Mouse (Mus musculus) gastrocnemius, adult 8-10 months (tissue): ENCODE measurements around the gene Acads. TPM values are rescaled to one million over a fixed set of nuclear protein-coding genes. Genes with fewer than 3 reads are reported as not detected.
"Not testable (repeated sequence)": the region's sequence is repeated elsewhere in the genome, so short reads cannot be mapped to it uniquely, and the experiment has no call there.

ENCODE experiments used
- DNase-seq, 2 experiments: peaks; one replicate each; pipeline ENCODE4 v3.0.0; 2022; ENCODE audit warnings: low spot score in 2 of 2
- total RNA-seq, 4 experiments: library from RNA; stranded (reverse); gene quantifications; 2 replicates each; pipeline ENCODE4 v1.2.4; 2022

The Acads gene
- total RNA-seq, result 10 to 100 TPM; 66.4 to 76.7 (median 72.5) TPM

DNA sequence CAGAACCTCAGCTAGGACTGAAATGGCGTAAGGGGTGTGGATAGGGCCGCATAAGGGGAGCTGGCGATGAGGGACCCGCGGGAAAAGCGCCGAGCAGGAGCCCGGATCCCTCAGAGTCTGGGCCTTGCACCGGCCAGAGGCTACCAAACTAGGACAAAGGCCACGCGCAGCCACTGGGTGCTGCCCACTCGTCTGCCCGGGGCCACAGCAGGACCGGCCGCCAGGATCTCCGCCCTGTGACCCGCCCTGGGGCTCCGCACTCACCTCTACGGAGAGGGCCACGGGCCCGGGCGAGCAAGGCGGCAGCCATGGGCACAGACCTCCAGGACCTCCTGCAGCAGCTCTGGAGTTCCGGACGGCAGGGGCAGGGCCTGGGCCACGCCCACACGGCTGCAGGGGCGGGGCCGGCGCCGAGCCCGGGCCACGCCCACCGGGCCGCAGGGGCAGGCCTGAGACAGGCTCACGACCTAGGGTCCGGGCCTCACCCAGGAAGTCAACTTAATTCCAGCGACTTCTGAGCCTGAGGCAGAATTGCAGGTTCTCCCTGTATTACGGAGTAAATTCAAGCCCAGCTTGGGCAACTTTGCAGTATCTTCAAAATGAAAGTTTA is at the start of gene Acads:
Acads (minus strand) TSS at position 386 of the 610 bp plus-strand sequence.
- DNase-seq, result peak; percentile 89

- DNase-seq, result no peak
These were observed 48.2 kb upstream of the Acads start for GRCm38 (mm10) chr5:115167396-115167795.

DNA sequence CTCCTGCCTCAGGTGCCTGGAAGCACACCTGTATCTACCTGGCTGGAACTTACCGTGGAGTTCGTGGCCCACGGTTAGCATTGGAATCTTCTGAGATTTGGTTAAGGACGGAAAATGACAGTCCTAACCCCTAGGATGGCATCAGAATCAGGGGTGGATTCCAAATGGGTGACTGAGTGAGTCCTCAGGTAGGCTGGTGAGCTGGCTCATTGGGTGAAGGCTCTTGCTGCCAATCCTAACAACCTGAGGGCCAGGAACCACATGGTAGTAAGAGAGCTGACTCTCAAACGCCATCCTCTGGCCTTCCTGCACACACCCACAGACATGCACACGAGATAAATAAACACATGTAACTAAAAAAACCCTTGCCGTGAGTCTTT is 47.7 kb upstream of the Acads start:
- DNase-seq, result no peak

GRCm38 (mm10) chr5:115165895-115166814 is 47.0 kb upstream of the Acads start:
- no peak for DNase-seq

DNA sequence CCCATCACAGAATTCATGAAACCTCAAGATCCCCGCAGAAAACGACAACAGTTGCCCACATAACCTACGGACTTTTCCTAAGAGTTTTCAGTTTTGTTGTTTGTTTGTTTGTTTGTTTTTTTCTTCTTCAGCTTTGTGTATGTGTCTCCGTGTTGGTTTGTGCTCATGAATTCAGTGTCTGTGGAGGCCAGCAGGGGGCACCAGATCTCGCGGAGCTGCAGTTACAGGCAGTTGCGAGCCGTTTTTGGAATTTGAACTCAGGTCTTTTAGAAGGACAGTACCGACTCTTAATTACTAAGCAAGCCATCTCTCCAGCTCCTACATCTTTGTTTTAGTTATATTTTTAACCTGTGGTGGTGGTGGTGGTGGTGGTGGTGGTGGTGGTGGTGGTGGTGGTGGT is 46.2 kb upstream of the Acads start:
- no peak for DNase-seq

DNA sequence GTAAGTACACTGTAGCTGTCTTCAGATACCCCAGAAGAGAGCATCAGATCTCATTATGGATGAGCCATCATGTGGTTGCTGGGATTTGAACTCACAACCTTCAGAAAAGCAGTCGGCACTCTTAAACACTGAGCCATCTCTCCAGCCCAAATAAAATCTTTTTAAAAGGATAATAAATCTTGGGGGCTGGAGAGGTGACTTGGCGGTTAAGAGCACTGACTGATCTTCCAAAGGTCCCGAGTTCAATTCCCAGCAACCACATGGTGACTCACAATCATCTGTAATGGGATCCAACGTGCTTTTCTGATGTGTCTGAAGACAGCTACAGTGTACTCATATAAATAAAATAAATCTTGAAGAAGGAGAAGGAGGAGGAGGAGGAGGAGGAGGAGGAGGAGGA is 45.3 kb upstream of the Acads start:
- DNase-seq, result not testable (repeated sequence)

GRCm38 (mm10) chr5:115163563-115163962 is 44.4 kb upstream of the Acads start:
- peak; percentile 53 to 66 for DNase-seq

DNA sequence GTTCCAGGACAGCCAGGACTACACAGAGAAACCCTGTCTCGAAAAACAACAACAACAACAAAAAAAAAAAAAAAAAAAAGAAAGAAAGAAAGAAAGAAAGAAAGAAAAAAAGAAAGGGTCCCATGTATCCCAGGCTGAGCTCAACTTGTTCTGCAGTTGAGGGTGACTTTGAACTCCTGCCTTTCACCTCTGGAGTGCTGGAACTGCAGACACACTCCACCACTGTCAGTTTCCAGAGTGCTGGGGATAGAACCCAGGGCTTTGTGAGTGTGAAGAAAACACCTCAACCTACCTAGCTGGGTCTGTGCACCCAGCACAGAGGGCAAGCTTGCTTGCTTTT is 42.8 kb upstream of the Acads start:
- not testable (repeated sequence) for DNase-seq

DNA sequence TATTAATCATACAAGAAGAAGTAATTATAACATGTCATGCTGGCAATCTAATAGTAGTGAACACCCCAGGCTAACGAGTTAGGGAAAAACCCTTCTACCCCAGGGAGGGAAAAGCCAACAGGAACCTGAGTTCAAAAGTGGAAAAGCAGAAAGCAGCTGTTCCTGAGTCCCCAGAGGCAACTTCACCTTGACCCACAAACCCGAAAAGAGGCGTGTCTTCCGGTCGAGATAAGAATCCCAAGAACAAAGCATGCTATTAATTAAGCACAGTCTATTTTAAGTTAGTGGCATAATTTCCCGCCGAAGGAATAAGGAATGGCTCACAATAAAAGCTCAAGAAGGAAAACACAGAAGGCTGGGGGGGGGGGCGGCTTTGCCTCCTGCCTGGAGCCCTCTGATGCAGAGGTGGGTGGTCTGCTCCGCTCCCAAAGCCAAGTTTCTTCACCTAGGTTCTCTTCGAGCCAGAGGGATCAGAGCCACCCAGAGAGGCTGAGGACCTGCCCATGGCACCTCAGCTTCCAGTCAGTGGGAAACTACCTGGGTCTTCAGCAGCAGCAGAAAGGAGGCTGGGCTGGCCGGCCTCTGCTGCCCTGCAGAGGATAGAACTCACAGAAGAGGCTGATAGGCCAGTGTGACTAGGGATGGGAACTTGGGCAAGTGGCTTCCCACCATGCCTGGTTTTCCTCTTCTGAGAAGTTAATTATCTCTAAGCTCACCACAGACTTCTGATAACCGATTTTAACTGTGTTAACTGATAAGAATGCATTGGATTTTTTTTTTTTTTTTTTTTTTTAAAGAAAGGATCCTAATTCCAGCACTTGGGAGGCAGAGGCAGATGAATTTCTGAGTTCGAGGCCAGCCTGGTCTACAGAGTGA is 42.2 kb upstream of the Acads start:
- DNase-seq, result no peak

DNA sequence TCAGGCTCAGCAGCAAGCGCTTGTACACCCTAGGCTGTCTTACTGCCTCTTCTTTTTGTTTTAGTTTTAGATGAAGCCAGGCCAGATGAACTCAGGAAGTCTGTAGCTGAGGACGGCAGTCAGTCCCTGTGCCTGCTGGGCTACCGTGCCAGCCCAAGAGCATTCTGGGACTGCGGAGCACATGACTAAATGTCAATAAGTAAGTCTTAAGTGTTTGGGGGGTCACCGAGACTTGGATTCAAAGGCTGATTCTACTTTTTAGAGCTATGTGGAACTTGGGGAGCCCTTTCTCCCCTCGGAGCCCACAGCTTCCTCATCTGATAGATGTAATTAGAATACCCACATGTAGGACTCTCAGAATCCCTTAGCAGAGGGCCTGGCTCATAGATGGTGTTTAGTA is 41.5 kb upstream of the Acads start:
- DNase-seq, result no peak

- no peak for DNase-seq
These were observed 40.0 kb upstream of the Acads start for GRCm38 (mm10) chr5:115159165-115159564.

GRCm38 (mm10) chr5:115158040-115158983 is 39.2 kb upstream of the Acads start, which contains the start of gene Mlec:
TSS of gene Mlec (minus strand) at chr5:115158179.
- peak; percentile 97 to 98 for DNase-seq

DNA sequence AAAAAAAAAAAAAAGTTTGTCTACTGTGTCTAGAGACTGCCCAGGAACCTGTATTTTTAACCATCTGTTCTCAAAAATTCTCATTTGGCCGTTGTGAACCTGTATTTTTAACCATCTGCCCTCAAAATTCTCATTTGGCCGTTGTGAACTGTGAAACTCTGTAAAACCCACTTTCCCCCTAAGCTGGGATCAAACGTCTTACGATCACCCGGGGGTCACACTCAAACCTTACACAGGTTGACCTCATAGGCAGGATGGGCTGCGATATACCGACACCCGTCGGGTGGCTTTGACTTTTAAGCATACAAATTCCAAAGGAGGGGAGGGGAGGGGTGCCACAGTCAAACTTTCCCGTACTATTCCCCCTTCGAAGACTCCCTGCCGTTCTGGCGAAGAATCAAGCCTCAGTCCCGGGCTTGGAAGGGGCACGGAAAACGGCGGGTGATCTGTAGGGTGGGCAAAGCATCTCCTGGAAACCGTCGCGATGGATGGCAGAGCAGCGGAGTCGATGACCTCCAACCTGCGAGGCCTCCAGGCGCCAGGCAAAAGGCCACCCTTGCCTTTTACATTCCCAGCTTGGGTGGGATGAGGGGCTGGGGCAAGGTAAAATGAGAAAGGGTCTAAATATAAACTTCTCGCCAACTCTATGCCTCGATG is 37.9 kb upstream of the Acads start:
- no peak for DNase-seq

- no peak for DNase-seq
These were observed 37.3 kb upstream of the Acads start for GRCm38 (mm10) chr5:115156401-115156800.

DNA sequence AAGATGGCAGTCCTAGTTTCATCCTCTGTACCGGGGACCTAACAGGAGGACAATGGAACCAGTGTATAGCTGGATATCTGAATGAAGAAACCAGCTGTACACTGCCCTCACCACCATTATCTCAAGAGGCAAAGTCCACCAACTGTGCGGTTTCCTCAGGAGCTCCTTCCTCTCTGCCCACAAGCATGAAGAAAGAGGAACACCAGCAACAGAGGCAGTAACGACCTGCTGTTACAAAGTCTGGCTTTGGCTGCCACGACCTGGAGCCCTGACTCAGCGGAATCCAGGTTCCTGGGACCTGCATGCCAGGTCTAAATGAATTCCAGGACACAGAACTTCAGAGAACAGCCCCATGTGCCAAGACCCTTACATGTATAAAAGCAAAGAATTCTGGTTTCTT is 36.7 kb upstream of the Acads start:
- DNase-seq, result no peak

- no peak for DNase-seq
These were observed 36.0 kb upstream of the Acads start for GRCm38 (mm10) chr5:115155156-115155631.

GRCm38 (mm10) chr5:115152132-115152956 is 33.2 kb upstream of the Acads start:
- DNase-seq, result no peak

DNA sequence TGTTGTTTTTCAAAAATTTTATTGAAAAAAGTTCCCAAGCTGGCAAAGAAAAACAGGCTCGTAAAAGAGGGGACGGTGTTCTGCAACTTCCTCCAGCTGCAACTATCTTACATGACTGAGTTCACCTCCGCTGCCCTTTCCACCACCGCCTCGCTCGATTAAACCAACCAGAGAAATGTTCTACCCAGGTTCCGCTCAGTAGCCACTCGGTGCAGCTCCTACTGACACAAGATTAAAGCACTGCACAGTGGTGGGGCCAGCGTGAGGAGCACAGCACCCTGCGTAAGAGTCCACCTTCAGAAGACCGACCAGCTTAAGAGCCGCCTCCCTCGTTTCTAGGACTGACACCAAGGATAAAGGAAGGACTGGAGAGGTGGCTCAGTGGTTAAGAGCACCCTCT is 32.3 kb upstream of the Acads start:
- DNase-seq, result no peak

DNA sequence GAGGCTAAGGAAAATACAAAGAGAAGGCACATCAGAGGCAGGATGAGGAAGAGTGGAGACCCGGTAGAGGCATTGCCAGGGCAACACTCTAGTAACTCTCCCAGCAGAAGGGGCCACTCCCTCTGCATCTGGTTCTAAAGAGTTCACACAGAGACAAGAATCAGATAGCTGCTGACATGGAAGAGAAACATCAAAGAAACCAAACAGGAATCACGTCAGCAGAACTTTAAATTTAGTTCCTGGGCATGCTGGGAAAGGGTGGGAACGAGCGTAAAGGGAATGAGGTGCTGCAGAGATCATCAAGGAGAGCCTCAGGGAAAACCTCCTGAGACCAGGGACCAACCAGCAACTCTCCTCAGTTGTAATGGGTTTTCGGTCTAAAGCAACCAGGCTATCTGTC is 31.8 kb upstream of the Acads start:
- DNase-seq, result no peak
